Mouse (Mus musculus) heart, adult 2 months (tissue): Measurements from ENCODE around the gene Golgb1.

Experiments used
- CTCF ChIP-seq: fragments of 200-600 bp; IDR thresholded peaks from 2 replicates; pipeline ENCODE4 v1.8.1; 2022; ENCODE audit warnings: antibody characterized with exemption, mild to moderate bottlenecking, moderate library complexity
- EP300 ChIP-seq: fragments of 200-500 bp; IDR thresholded peaks from 2 replicates; pipeline ENCODE4 v1.6.1; 2011; ENCODE audit warnings: low read depth, low read length, control low read depth; ENCODE audit not compliant: insufficient read depth
- POLR2A ChIP-seq: fragments of 200-500 bp; IDR thresholded peaks from 2 replicates; pipeline ENCODE4 v1.6.1; 2011; ENCODE audit warnings: mild to moderate bottlenecking, low read depth, low read length, control low read depth; ENCODE audit not compliant: insufficient read depth

DNA sequence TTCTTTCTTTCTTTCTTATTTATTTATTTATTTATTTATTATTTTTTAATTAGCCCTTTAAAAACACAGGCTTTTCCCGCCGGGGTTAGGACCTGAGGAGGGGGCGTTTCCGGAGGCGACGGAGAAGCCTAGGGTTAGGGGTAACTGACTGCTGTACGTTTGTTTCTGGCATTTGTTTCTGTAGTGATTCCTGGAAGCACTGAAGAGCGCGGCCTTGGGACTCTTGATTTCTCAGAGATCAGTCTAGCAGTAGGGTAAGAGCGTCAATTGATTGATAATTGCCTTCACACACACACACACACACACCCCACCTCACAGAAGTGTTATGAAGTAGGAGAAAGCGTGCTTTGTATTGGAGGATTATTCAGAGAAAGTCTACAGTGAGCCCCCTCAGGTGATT lies 46.1 kb upstream of the Golgb1 start:
- no peak for TF ChIP-seq CTCF
- no peak for TF ChIP-seq POLR2A
- TF ChIP-seq EP300, result no peak
